8 mouse cellular contexts compared by ENCODE assay signal in the genomic region with DNA sequence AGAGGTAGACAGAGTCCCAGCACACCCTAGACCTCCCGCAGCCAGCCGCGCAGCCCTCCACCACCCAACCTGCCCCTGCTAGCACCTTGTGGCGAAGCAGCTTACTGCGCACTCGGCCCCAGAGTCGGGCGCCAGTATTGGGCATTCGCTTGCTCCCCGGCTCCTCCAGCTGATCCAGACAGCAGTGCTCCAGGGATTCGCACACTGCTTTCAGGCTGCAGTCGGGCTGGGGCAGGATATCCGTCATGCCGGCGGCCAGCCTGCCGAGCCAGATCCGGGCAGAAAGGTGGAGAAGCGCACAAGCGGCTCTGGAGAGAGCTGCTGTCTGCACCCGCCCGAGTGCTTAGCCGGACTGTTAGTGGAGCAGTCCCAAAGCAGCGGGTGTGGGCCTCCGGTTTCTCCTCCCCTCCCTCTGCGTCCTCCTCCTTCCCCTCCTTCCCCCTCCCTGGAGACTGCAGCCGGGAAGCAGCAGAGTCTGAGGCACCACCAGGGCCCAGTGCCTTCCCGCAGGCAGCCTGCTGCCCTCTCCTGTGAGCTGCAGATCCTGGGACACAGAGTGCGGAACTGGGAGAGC. TPM values are rescaled to one million over a fixed set of nuclear protein-coding genes. Genes with fewer than 3 reads are reported as not detected.
DNase-seq lines count a peak whose midpoint lies in the region; ATAC-seq and TF ChIP-seq lines count a peak whose summit lies in the region.

No protein-coding gene starts in this region.

- peak; percentile 76 for DNase-seq in adrenal gland, postnatal 10 days
- peak; percentile 71 for DNase-seq in embryo, embryonic 10 days (ENCODE audit: low spot score)
- peak; percentile 31 to 65 for DNase-seq in gastrocnemius, postnatal 4 days (ENCODE audit: low spot score in 2 of 2)
- no peak for DNase-seq in liver, embryonic 14.5 days (ENCODE audit: low read depth in 3 of 3, low spot score in 3 of 3)
- DNase-seq in thymus, postnatal 25 days: no peak

- H3K36me3 ChIP-seq in intestine, embryonic 15.5 days: peaks cover 10% of the 10 kb centered on the region
- H3K36me3 ChIP-seq in liver, embryonic 14.5 days (replicated peaks; ENCODE audit: control insufficient read depth, insufficient read depth, low read depth): no peaks in the 10 kb centered on the region
- H3K36me3 ChIP-seq in neural tube, embryonic 14.5 days (ENCODE audit: control insufficient read depth, insufficient read depth, low read length): peaks cover 22% of the 10 kb centered on the region

- H3K27me3 ChIP-seq in intestine, embryonic 15.5 days (replicated peaks): no peaks in the 10 kb centered on the region
- H3K27me3 ChIP-seq in liver, embryonic 14.5 days (ENCODE audit: control insufficient read depth, insufficient read depth, low read length): no peaks in the 10 kb centered on the region; the same call in 1 of the 2 replicates
- H3K27me3 ChIP-seq in neural tube, embryonic 14.5 days (ENCODE audit: control insufficient read depth, insufficient read depth, low read length): no peaks in the 10 kb centered on the region

- peak overlapping the region; percentile 83 for H3K27ac ChIP-seq in intestine, embryonic 15.5 days
- no peak overlapping the region for H3K27ac ChIP-seq in liver, embryonic 14.5 days
- peak overlapping the region; percentile 57 for H3K27ac ChIP-seq in neural tube, embryonic 14.5 days (ENCODE audit: low read depth, low read length)

- H3K4me2 ChIP-seq in intestine, embryonic 15.5 days (replicated peaks): peak overlapping the region; percentile 68
- H3K4me2 ChIP-seq in liver, embryonic 14.5 days (ENCODE audit: low read depth): peak overlapping the region; percentile 6
- peak overlapping the region; percentile 41 for H3K4me2 ChIP-seq in neural tube, embryonic 14.5 days (ENCODE audit: low read depth, low read length)

- ATAC-seq in intestine, embryonic 15.5 days: peak; percentile 87
- ATAC-seq in liver, embryonic 14.5 days (ENCODE audit: insufficient read depth): no peak
- peak; percentile 58 for ATAC-seq in neural tube, embryonic 14.5 days (ENCODE audit: low read depth)
- ATAC-seq in erythroblast, adult 5-6 weeks (replicated peaks; ENCODE audit: low FRiP score, poor library complexity, severe bottlenecking): no peak

- TF ChIP-seq EP300 in liver, embryonic 14.5 days (IDR thresholded peaks at IDR 0.05; ENCODE audit: low read depth): no peak

- peaks cover 26% of the 10 kb centered on the region for H3K4me1 ChIP-seq in intestine, embryonic 15.5 days (replicated peaks)
- H3K4me1 ChIP-seq in liver, embryonic 14.5 days (replicated peaks; ENCODE audit: control insufficient read depth in 2 of 2, insufficient read depth in 2 of 2, low read length in 1 of 2): no peaks in the 10 kb centered on the region
- peaks cover 22% of the 10 kb centered on the region for H3K4me1 ChIP-seq in neural tube, embryonic 14.5 days (ENCODE audit: control insufficient read depth, insufficient read depth, low read length)

- 19% methylated on average over 28 of the region's 28 CpGs for WGBS in intestine, embryonic 15.5 days
- 26% methylated on average over 28 of the region's 28 CpGs for WGBS in liver, embryonic 14.5 days (ENCODE audit: insufficient replicate concordance)
- WGBS in neural tube, embryonic 14.5 days: 8% methylated on average over 28 of the region's 28 CpGs

- H3K9me3 ChIP-seq in intestine, embryonic 15.5 days: no peaks in the 10 kb centered on the region
- no peaks in the 10 kb centered on the region for H3K9me3 ChIP-seq in liver, embryonic 14.5 days (ENCODE audit: control insufficient read depth, low read length)
- H3K9me3 ChIP-seq in neural tube, embryonic 14.5 days (ENCODE audit: control insufficient read depth, low read length): no peaks in the 10 kb centered on the region

- H3K4me3 ChIP-seq in intestine, embryonic 15.5 days (replicated peaks): peak overlapping the region; percentile 41
- H3K4me3 ChIP-seq in liver, embryonic 14.5 days (ENCODE audit: insufficient read depth in 1 of 2, low read depth in 2 of 2, low read length in 2 of 2): no peak overlapping the region
- peak overlapping the region; percentile 15; the same call in 1 of the 2 replicates for H3K4me3 ChIP-seq in neural tube, embryonic 14.5 days (ENCODE audit: low read depth, low read length)

- H3K9ac ChIP-seq in intestine, embryonic 15.5 days: peak overlapping the region; percentile 54
- no peak overlapping the region for H3K9ac ChIP-seq in liver, embryonic 14.5 days (replicated peaks)
- H3K9ac ChIP-seq in neural tube, embryonic 14.5 days (replicated peaks; ENCODE audit: low read depth, low read length): peak overlapping the region; percentile 42

- TF ChIP-seq CTCF in liver, embryonic 14.5 days (IDR thresholded peaks at IDR 0.05; ENCODE audit: low read depth): no peak

RNA-seq across cellular contexts. Expression of gene Timm22, which starts 30.2 kb away (rescaled TPM):
- total RNA-seq in adrenal gland, postnatal 10 days (2021): 10 to 100 TPM; 45.2 to 47.5 TPM
- total RNA-seq in gastrocnemius, postnatal 4 days (2021): 10 to 100 TPM; 48.7 TPM
- polyA plus RNA-seq in intestine, embryonic 15.5 days (2015; fragmentation: Nextera tagmentation; extraction: Ambion mirVana): 87.2 and 103 TPM in 2 replicates
- 6.2 and 11.1 TPM in 2 replicates for polyA plus RNA-seq in liver, embryonic 14.5 days (2012; rRNA removed)
- polyA plus RNA-seq in liver, embryonic 14.5 days (2014; fragmentation: Nextera tagmentation; extraction: Ambion mirVana): 47.4 and 47.8 TPM in 2 replicates
- polyA plus RNA-seq in neural tube, embryonic 14.5 days (2014; fragmentation: Nextera tagmentation; extraction: Ambion mirVana): 114 and 116 TPM in 2 replicates
- 5.4 and 6.3 TPM in 2 replicates for total RNA-seq in erythroblast, adult 5-6 weeks (2015; ENCODE audit: low replicate concordance)
- 1.6 and 1.7 TPM in 2 replicates for total RNA-seq in erythroblast, adult 5-6 weeks (2017; ENCODE audit: low replicate concordance)

RNA-seq across cellular contexts. Expression of gene Nxn, which starts 38.0 kb away (rescaled TPM):
- 10 to 100 TPM; 22.5 to 25.0 TPM for total RNA-seq in adrenal gland, postnatal 10 days (2021)
- 10 to 100 TPM; 59.8 to 60.9 TPM for total RNA-seq in gastrocnemius, postnatal 4 days (2021)
- polyA plus RNA-seq in intestine, embryonic 15.5 days (2015; fragmentation: Nextera tagmentation; extraction: Ambion mirVana): 31.1 and 31.2 TPM in 2 replicates
- polyA plus RNA-seq in liver, embryonic 14.5 days (2012; rRNA removed): 2.1 TPM in 2 replicates
- 1.9 and 2.5 TPM in 2 replicates for polyA plus RNA-seq in liver, embryonic 14.5 days (2014; fragmentation: Nextera tagmentation; extraction: Ambion mirVana)
- polyA plus RNA-seq in neural tube, embryonic 14.5 days (2014; fragmentation: Nextera tagmentation; extraction: Ambion mirVana): 23.5 and 34.7 TPM in 2 replicates
- total RNA-seq in erythroblast, adult 5-6 weeks (2015; ENCODE audit: low replicate concordance): 5.0 and 9.0 TPM in 2 replicates
- total RNA-seq in erythroblast, adult 5-6 weeks (2017; ENCODE audit: low replicate concordance): 3.2 and 3.7 TPM in 2 replicates

Comparison
In these comparisons a context has a peak if more than half of its experiments do, and no peak if none do; other contexts are left out.
1. DNase-seq: peak in adrenal gland, postnatal 10 days (single experiment), embryo, embryonic 10 days (single experiment) and gastrocnemius, postnatal 4 days (2 of 2); none in liver, embryonic 14.5 days (0 of 3) and thymus, postnatal 25 days (single experiment).
2. ATAC-seq: peak in intestine, embryonic 15.5 days (single experiment) and neural tube, embryonic 14.5 days (single experiment); none in liver, embryonic 14.5 days (single experiment) and erythroblast, adult 5-6 weeks (single experiment).
3. H3K4me2 ChIP-seq: peak in every context shown above with its lines; median percentile 68 in intestine, embryonic 15.5 days; 41 in neural tube, embryonic 14.5 days; 6 in liver, embryonic 14.5 days.
4. H3K4me3 ChIP-seq: peak in intestine, embryonic 15.5 days (single experiment) and neural tube, embryonic 14.5 days (single experiment); none in liver, embryonic 14.5 days (0 of 2).
5. RNA of gene Timm22, which starts 30.2 kb away (total RNA-seq): 48.7 TPM in gastrocnemius, postnatal 4 days and 45.2 to 47.5 TPM in adrenal gland, postnatal 10 days; 1.6 to 6.3 TPM in erythroblast, adult 5-6 weeks; every median in the first group is over 4 times any median in the second.